Mouse (Mus musculus): ENCODE results near the gene Cc2d1a. TPM values are rescaled to one million over a fixed set of nuclear protein-coding genes. Genes with fewer than 3 reads are reported as not detected.

Gene Cc2d1a
- polyA plus RNA-seq, 1 experiment from 2014 or later: 15.3 TPM

GRCm38 (mm10) chr8:84176560-84176959 lies 28.8 kb upstream of the Cc2d1a start:
- no peak overlapping the region for H3K4me3 ChIP-seq
- H3K27me3 ChIP-seq (replicated peaks): no peaks in the 10 kb centered on the region
- no peak overlapping the region for H3K27ac ChIP-seq (replicated peaks)
- peak overlapping the region; percentile 12; the same call in 1 of the 2 replicates for H3K4me2 ChIP-seq
- peaks cover 42% of the 10 kb centered on the region for H3K4me1 ChIP-seq
- peak overlapping the region; percentile 29; the same call in 1 of the 2 replicates for H3K9ac ChIP-seq
- WGBS: 21% methylated on average over 3 of the region's 3 CpGs
- H3K9me3 ChIP-seq: no peaks in the 10 kb centered on the region
- ATAC-seq (ENCODE audit: extremely low read depth, insufficient number of reproducible peaks, low FRiP score, low TSS enrichment): no peak
- peaks cover 36% of the 10 kb centered on the region for H3K36me3 ChIP-seq

GRCm38 (mm10) chr8:84173861-84174260 lies 26.1 kb upstream of the Cc2d1a start:
- ATAC-seq (ENCODE audit: extremely low read depth, insufficient number of reproducible peaks, low FRiP score, low TSS enrichment): no peak
- Histone ChIP-seq H3K4me2 (no peak overlapping the region), H3K9ac (no peak overlapping the region), H3K27ac (replicated peaks) (no peak overlapping the region), H3K27me3 (replicated peaks) (no peaks in the 10 kb centered on the region), H3K4me1 (peaks cover 15% of the 10 kb centered on the region), H3K9me3 (no peaks in the 10 kb centered on the region), H3K4me3 (no peak overlapping the region), H3K36me3 (peaks cover 42% of the 10 kb centered on the region)
- 74% methylated on average over 6 of the region's 6 CpGs for WGBS

- Histone ChIP-seq H3K9me3 (no peaks in the 10 kb centered on the region), H3K9ac (no peak overlapping the region), H3K36me3 (peaks cover 38% of the 10 kb centered on the region), H3K27ac (replicated peaks) (no peak overlapping the region), H3K4me2 (no peak overlapping the region), H3K4me3 (no peak overlapping the region), H3K4me1 (peaks cover 27% of the 10 kb centered on the region), H3K27me3 (replicated peaks) (no peaks in the 10 kb centered on the region)
- ATAC-seq (ENCODE audit: extremely low read depth, insufficient number of reproducible peaks, low FRiP score, low TSS enrichment): no peak
- 85% methylated on average over 5 of the region's 5 CpGs for WGBS
These were observed 22.4 kb upstream of the Cc2d1a start for GRCm38 (mm10) chr8:84170096-84170495.

GRCm38 (mm10) chr8:84167696-84168095 lies 20.0 kb upstream of the Cc2d1a start:
- WGBS: 61% methylated on average over 2 of the region's 2 CpGs
- H3K36me3 ChIP-seq: peaks cover 21% of the 10 kb centered on the region
- H3K4me1 ChIP-seq: peaks cover 29% of the 10 kb centered on the region
- no peaks in the 10 kb centered on the region for H3K27me3 ChIP-seq (replicated peaks)
- ATAC-seq (ENCODE audit: extremely low read depth, insufficient number of reproducible peaks, low FRiP score, low TSS enrichment): no peak
- H3K4me3 ChIP-seq: no peak overlapping the region
- no peak overlapping the region for H3K4me2 ChIP-seq
- no peaks in the 10 kb centered on the region for H3K9me3 ChIP-seq
- H3K9ac ChIP-seq: peak overlapping the region; percentile 44; the same call in 1 of the 2 replicates
- no peak overlapping the region for H3K27ac ChIP-seq (replicated peaks)

- Histone ChIP-seq H3K4me2 (no peak overlapping the region), H3K36me3 (peaks cover 8% of the 10 kb centered on the region), H3K9ac (no peak overlapping the region), H3K9me3 (no peaks in the 10 kb centered on the region), H3K27ac (replicated peaks) (no peak overlapping the region), H3K4me1 (no peaks in the 10 kb centered on the region), H3K4me3 (no peak overlapping the region), H3K27me3 (replicated peaks) (no peaks in the 10 kb centered on the region)
- ATAC-seq (ENCODE audit: extremely low read depth, insufficient number of reproducible peaks, low FRiP score, low TSS enrichment): no peak
- 76% methylated on average over 4 of the region's 4 CpGs for WGBS
These were observed 9.9 kb upstream of the Cc2d1a start for GRCm38 (mm10) chr8:84157620-84158019.

- WGBS: 76% methylated on average over 3 of the region's 3 CpGs
- H3K9me3 ChIP-seq: no peaks in the 10 kb centered on the region
These were observed 1.4 kb upstream of the Cc2d1a start for GRCm38 (mm10) chr8:84149181-84149580.

GRCm38 (mm10) chr8:84148531-84148850 lies 755 bp upstream of the Cc2d1a start:
- Histone ChIP-seq H3K4me3 (peak overlapping the region; percentile 82), H3K36me3 (peaks cover 10% of the 10 kb centered on the region), H3K27me3 (replicated peaks) (no peaks in the 10 kb centered on the region), H3K4me2 (peak overlapping the region; percentile 97), H3K9ac (peak overlapping the region; percentile 50; the same call in 1 of the 2 replicates), H3K9me3 (no peaks in the 10 kb centered on the region), H3K27ac (replicated peaks) (no peak overlapping the region), H3K4me1 (peaks cover 27% of the 10 kb centered on the region)
- no peak for ATAC-seq (ENCODE audit: extremely low read depth, insufficient number of reproducible peaks, low FRiP score, low TSS enrichment)
- 61% methylated on average over 5 of the region's 5 CpGs for WGBS

More at GRCm38 (mm10) chr8:84149181-84149580, 1.4 kb upstream of the Cc2d1a start:
- no peaks in the 10 kb centered on the region for H3K27me3 ChIP-seq (replicated peaks)
- peaks cover 27% of the 10 kb centered on the region for H3K4me1 ChIP-seq
- no peak overlapping the region for H3K4me3 ChIP-seq
- H3K4me2 ChIP-seq: no peak overlapping the region
- ATAC-seq (ENCODE audit: extremely low read depth, insufficient number of reproducible peaks, low FRiP score, low TSS enrichment): no peak
- peaks cover 3% of the 10 kb centered on the region for H3K36me3 ChIP-seq
- no peak overlapping the region for H3K9ac ChIP-seq
- H3K27ac ChIP-seq (replicated peaks): no peak overlapping the region

- Histone ChIP-seq H3K27me3 (replicated peaks) (no peaks in the 10 kb centered on the region), H3K4me2 (peak overlapping the region; percentile 97), H3K27ac (replicated peaks) (0 out of 2 replicates have a peak overlapping the region, but pooled peaks have one; percentile 20), H3K9me3 (no peaks in the 10 kb centered on the region), H3K4me1 (peaks cover 27% of the 10 kb centered on the region), H3K36me3 (peaks cover 21% of the 10 kb centered on the region), H3K4me3 (peak overlapping the region; percentile 82), H3K9ac (peak overlapping the region; percentile 97)
- peak; percentile 23; the same call in 1 of the 2 replicates for ATAC-seq (ENCODE audit: extremely low read depth, insufficient number of reproducible peaks, low FRiP score, low TSS enrichment)
- WGBS: 7% methylated on average over 14 of the region's 14 CpGs
These were observed 391 bp downstream of the Cc2d1a start for GRCm38 (mm10) chr8:84147324-84147766.

- no peaks in the 10 kb centered on the region for H3K9me3 ChIP-seq
- H3K4me3 ChIP-seq: no peak overlapping the region
- no peak for ATAC-seq (ENCODE audit: extremely low read depth, insufficient number of reproducible peaks, low FRiP score, low TSS enrichment)
- no peak overlapping the region for H3K4me2 ChIP-seq
- peaks cover 27% of the 10 kb centered on the region for H3K4me1 ChIP-seq
- WGBS: 83% methylated on average over 8 of the region's 8 CpGs
- peaks cover 47% of the 10 kb centered on the region for H3K36me3 ChIP-seq
- no peak overlapping the region for H3K9ac ChIP-seq
- no peaks in the 10 kb centered on the region for H3K27me3 ChIP-seq (replicated peaks)
- H3K27ac ChIP-seq (replicated peaks): no peak overlapping the region
These were observed 3.0 kb downstream of the Cc2d1a start for GRCm38 (mm10) chr8:84144636-84145245.

GRCm38 (mm10) chr8:84140838-84141237 lies 6.9 kb downstream of the Cc2d1a start:
- ATAC-seq (ENCODE audit: extremely low read depth, insufficient number of reproducible peaks, low FRiP score, low TSS enrichment): no peak

GRCm38 (mm10) chr8:84137848-84138247 lies 9.9 kb downstream of the Cc2d1a start:
- Histone ChIP-seq H3K9ac (no peak overlapping the region), H3K4me3 (no peak overlapping the region), H3K27me3 (replicated peaks) (no peaks in the 10 kb centered on the region), H3K4me1 (no peaks in the 10 kb centered on the region), H3K9me3 (no peaks in the 10 kb centered on the region), H3K27ac (replicated peaks) (no peak overlapping the region), H3K36me3 (peaks cover 100% of the 10 kb centered on the region), H3K4me2 (no peak overlapping the region)
- no peak for ATAC-seq (ENCODE audit: extremely low read depth, insufficient number of reproducible peaks, low FRiP score, low TSS enrichment)
- WGBS: 85% methylated on average over 3 of the region's 3 CpGs

More at GRCm38 (mm10) chr8:84140838-84141237, 6.9 kb downstream of the Cc2d1a start:
- no peak overlapping the region for H3K9ac ChIP-seq
- no peak overlapping the region for H3K4me3 ChIP-seq
- peaks cover 86% of the 10 kb centered on the region for H3K36me3 ChIP-seq
- no peak overlapping the region for H3K27ac ChIP-seq (replicated peaks)
- H3K4me1 ChIP-seq: peaks cover 4% of the 10 kb centered on the region; the same call in 1 of the 2 replicates
- H3K27me3 ChIP-seq (replicated peaks): no peaks in the 10 kb centered on the region
- H3K9me3 ChIP-seq: no peaks in the 10 kb centered on the region
- WGBS: 81% methylated on average over 4 of the region's 4 CpGs
- H3K4me2 ChIP-seq: no peak overlapping the region

- peaks cover 56% of the 10 kb centered on the region for H3K36me3 ChIP-seq
These were observed 15.5 kb downstream of the Cc2d1a start for GRCm38 (mm10) chr8:84132225-84132624.

More at GRCm38 (mm10) chr8:84132225-84132624, 15.5 kb downstream of the Cc2d1a start:
- Histone ChIP-seq H3K4me2 (no peak overlapping the region), H3K4me3 (no peak overlapping the region), H3K9ac (no peak overlapping the region), H3K9me3 (no peaks in the 10 kb centered on the region), H3K27me3 (replicated peaks) (peaks cover 23% of the 10 kb centered on the region), H3K4me1 (no peaks in the 10 kb centered on the region), H3K27ac (replicated peaks) (no peak overlapping the region)
- ATAC-seq (ENCODE audit: extremely low read depth, insufficient number of reproducible peaks, low FRiP score, low TSS enrichment): no peak
- WGBS: 73% methylated on average over 8 of the region's 8 CpGs
